Mouse (Mus musculus): ENCODE results near the gene Sptlc2. TPM values are rescaled to one million over a fixed set of nuclear protein-coding genes. Genes with fewer than 3 reads are reported as not detected.

The Sptlc2 gene
- polyA plus RNA-seq, 1 experiment from 2014 or later = 72.0 TPM

DNA sequence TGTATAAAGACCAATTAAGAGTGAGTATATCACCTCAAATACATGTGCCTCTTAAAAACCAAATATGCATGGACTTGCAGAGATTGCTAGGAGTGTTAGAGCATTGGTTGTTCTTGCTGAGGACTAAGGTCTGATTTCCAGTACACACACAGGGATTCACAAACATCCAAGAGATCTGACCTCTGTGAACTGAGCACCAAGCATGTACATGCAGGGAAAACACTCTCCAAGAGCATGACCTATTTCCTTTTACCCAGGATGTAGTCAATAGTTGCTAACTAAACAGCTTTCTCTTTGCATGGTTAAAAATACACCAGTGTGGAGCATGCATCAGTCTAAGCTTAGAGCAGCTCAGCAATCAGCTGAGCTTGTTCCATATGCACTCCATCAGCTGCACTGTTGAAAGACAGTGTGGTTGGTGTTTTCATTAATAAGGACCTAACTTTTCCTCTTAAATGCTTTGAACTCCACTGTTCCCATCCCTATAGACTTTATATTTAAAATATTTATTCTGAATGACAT lies 45.0 kb downstream of the Sptlc2 start:
- peaks cover 51% of the 10 kb centered on the region for H3K36me3 ChIP-seq (replicated peaks; ENCODE audit: control insufficient read depth, insufficient read depth)
- ATAC-seq (ENCODE audit: low FRiP score) (no peak), DNase-seq (ENCODE audit: low spot score) (no peak)
- H3K4me3 ChIP-seq (replicated peaks; ENCODE audit: low read length) = no peak overlapping the region
- H3K27ac ChIP-seq = no peak overlapping the region
- H3K4me2 ChIP-seq (replicated peaks) = no peak overlapping the region
- no peaks in the 10 kb centered on the region for H3K9me3 ChIP-seq (ENCODE audit: control insufficient read depth, low read length)
- H3K4me1 ChIP-seq (replicated peaks; ENCODE audit: control insufficient read depth, insufficient read depth, low read length) = no peaks in the 10 kb centered on the region
- H3K9ac ChIP-seq = no peak overlapping the region
- no peaks in the 10 kb centered on the region for H3K27me3 ChIP-seq (ENCODE audit: control insufficient read depth, insufficient read depth, low read length)

DNA sequence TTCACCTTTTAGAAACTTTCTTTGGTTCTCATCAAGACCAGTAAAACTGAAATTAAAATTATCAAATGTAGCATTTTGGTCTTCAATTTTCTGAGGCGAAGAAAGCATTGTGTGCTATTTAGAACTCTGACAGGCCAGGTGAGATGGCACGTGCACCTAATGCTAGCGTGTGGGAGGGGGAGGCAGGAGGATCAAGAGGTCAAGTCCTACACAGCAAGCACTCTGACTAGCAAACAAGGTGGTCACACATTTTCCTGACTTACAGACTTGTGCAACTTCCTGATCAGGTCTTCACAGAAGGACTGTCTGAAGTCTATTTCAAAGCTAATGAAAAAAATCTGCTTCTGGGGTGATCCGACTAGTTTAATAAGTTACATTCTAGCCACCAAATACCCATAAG lies 50.1 kb downstream of the Sptlc2 start:
- 89% methylated on average over 4 of the region's 4 CpGs for WGBS
- DNase-seq (ENCODE audit: low spot score) (no peak), ATAC-seq (ENCODE audit: low FRiP score) (no peak)
- Histone ChIP-seq H3K27me3 (ENCODE audit: control insufficient read depth, insufficient read depth, low read length) (no peaks in the 10 kb centered on the region), H3K4me2 (replicated peaks) (no peak overlapping the region), H3K4me1 (replicated peaks; ENCODE audit: control insufficient read depth, insufficient read depth, low read length) (no peaks in the 10 kb centered on the region), H3K4me3 (replicated peaks; ENCODE audit: low read length) (no peak overlapping the region), H3K9me3 (ENCODE audit: control insufficient read depth, low read length) (no peaks in the 10 kb centered on the region), H3K36me3 (replicated peaks; ENCODE audit: control insufficient read depth, insufficient read depth) (peaks cover 27% of the 10 kb centered on the region), H3K9ac (no peak overlapping the region), H3K27ac (no peak overlapping the region)

DNA sequence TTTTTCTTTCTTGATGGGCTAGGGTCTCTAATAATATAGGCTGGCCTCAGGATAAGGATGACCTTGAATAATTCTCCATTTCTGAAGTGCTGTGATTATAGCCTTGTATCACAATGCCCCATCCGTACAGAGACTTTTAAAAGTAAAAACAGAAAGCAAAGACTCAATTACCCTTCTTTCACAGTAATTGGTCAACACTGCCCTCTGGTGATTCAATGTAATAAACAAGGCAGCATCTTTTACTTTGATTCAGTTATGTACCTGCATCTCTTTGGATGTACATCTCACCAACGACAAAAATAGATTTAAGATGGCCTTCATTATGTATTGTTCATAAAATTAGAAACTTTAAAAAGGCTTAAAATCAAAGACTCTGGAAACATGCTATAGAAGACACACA lies 53.3 kb downstream of the Sptlc2 start:
- Histone ChIP-seq H3K36me3 (replicated peaks; ENCODE audit: control insufficient read depth, insufficient read depth) (peaks cover 10% of the 10 kb centered on the region; the same call in 1 of the 2 replicates), H3K27ac (no peak overlapping the region), H3K4me1 (replicated peaks; ENCODE audit: control insufficient read depth, insufficient read depth, low read length) (0 out of 2 replicates have a peak, but pooled peaks cover 5% of the 10 kb centered on the region), H3K4me3 (replicated peaks; ENCODE audit: low read length) (no peak overlapping the region), H3K9ac (no peak overlapping the region), H3K9me3 (ENCODE audit: control insufficient read depth, low read length) (no peaks in the 10 kb centered on the region), H3K27me3 (ENCODE audit: control insufficient read depth, insufficient read depth, low read length) (no peaks in the 10 kb centered on the region), H3K4me2 (replicated peaks) (no peak overlapping the region)
- DNase-seq (ENCODE audit: low spot score) (peak; percentile 67), ATAC-seq (ENCODE audit: low FRiP score) (no peak)
- WGBS = 39% methylated on average over 2 of the region's 2 CpGs

DNA sequence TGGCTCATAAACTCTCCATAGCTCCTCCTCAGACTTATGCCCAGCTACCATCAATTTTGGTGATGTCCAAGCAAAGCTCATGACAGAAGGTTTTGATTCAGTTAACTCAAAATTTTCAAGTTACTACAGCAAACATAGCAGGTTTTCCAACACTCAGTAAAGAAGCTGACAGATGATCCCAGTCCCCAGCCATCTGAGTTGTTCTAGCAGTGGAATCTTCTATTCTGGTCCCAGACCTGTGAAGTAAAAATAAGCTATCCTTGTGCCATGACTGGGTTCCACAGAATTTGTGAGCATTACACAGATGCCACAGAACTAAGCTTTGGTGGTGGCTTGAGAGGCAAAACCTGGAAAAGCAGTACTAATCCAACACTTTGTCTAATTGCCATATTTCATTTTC lies 54.4 kb downstream of the Sptlc2 start:
- no peak overlapping the region for H3K4me3 ChIP-seq (replicated peaks; ENCODE audit: low read length)
- H3K4me1 ChIP-seq (replicated peaks; ENCODE audit: control insufficient read depth, insufficient read depth, low read length) = 0 out of 2 replicates have a peak, but pooled peaks cover 5% of the 10 kb centered on the region
- H3K27ac ChIP-seq = no peak overlapping the region
- H3K4me2 ChIP-seq (replicated peaks) = no peak overlapping the region
- H3K9me3 ChIP-seq (ENCODE audit: control insufficient read depth, low read length) = no peaks in the 10 kb centered on the region
- peaks cover 11% of the 10 kb centered on the region; the same call in 1 of the 2 replicates for H3K36me3 ChIP-seq (replicated peaks; ENCODE audit: control insufficient read depth, insufficient read depth)
- no peak overlapping the region for H3K9ac ChIP-seq
- ATAC-seq (ENCODE audit: low FRiP score) = no peak
- DNase-seq (ENCODE audit: low spot score) = no peak
- H3K27me3 ChIP-seq (ENCODE audit: control insufficient read depth, insufficient read depth, low read length) = no peaks in the 10 kb centered on the region

- WGBS = 87% methylated on average over 4 of the region's 4 CpGs
- Histone ChIP-seq H3K4me1 (replicated peaks; ENCODE audit: control insufficient read depth, insufficient read depth, low read length) (0 out of 2 replicates have a peak, but pooled peaks cover 5% of the 10 kb centered on the region), H3K27me3 (ENCODE audit: control insufficient read depth, insufficient read depth, low read length) (no peaks in the 10 kb centered on the region), H3K27ac (no peak overlapping the region), H3K4me2 (replicated peaks) (no peak overlapping the region), H3K4me3 (replicated peaks; ENCODE audit: low read length) (no peak overlapping the region), H3K9me3 (ENCODE audit: control insufficient read depth, low read length) (no peaks in the 10 kb centered on the region), H3K36me3 (replicated peaks; ENCODE audit: control insufficient read depth, insufficient read depth) (peaks cover 14% of the 10 kb centered on the region; the same call in 1 of the 2 replicates), H3K9ac (no peak overlapping the region)
- DNase-seq (ENCODE audit: low spot score) (no peak), ATAC-seq (ENCODE audit: low FRiP score) (no peak)
Measured at GRCm38 (mm10) chr12:87332511-87332910, 55.6 kb downstream of the Sptlc2 start.

DNA sequence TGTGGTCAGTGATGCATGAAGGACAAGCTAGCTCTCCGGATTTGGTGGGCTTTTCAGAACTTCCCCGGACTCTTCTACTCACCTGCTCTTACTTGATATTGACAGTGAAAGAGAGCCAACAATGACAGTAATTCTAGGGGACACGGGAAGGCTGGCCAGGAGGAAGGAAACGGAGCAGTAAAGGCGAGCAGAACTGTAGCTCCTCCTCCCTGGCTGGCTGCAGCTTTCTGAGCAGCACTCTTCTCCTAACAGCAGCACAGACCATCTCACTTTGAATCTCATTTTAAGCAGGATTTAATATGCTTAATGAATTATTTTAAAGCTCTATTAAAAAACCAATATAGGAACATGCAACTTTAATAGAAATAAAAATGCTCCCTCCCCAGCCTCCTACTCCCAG lies 56.2 kb downstream of the Sptlc2 start:
- DNase-seq (ENCODE audit: low spot score) = no peak
- ATAC-seq (ENCODE audit: low FRiP score) = no peak
- H3K4me1 ChIP-seq (replicated peaks; ENCODE audit: control insufficient read depth, insufficient read depth, low read length) = 0 out of 2 replicates have a peak, but pooled peaks cover 5% of the 10 kb centered on the region
- H3K9ac ChIP-seq = no peak overlapping the region
- peaks cover 14% of the 10 kb centered on the region; the same call in 1 of the 2 replicates for H3K36me3 ChIP-seq (replicated peaks; ENCODE audit: control insufficient read depth, insufficient read depth)
- no peak overlapping the region for H3K4me2 ChIP-seq (replicated peaks)
- 45% methylated on average over 5 of the region's 5 CpGs for WGBS
- H3K27me3 ChIP-seq (ENCODE audit: control insufficient read depth, insufficient read depth, low read length) = no peaks in the 10 kb centered on the region
- no peak overlapping the region for H3K4me3 ChIP-seq (replicated peaks; ENCODE audit: low read length)
- no peaks in the 10 kb centered on the region for H3K9me3 ChIP-seq (ENCODE audit: control insufficient read depth, low read length)
- H3K27ac ChIP-seq = no peak overlapping the region

DNA sequence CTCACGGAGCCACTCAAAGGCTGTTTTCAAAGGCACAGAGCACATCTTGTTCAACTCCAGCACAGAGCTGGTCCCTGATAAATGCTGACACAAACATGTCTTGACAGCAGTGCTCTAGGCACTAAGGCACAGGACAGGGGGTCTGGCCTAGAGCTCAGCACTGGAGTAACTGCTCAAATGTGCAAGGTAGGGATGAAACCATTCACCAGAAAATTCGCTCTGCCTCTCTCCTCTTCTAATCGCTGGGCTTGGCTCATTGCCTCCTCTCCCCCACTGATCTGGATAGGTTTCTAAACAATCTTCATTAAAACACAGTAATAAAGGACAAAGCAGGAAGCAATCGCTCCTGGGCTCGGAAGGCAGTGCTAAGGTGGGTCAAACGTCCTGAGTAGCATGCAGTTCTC lies 57.1 kb downstream of the Sptlc2 start:
- 0 out of 2 replicates have a peak, but pooled peaks cover 5% of the 10 kb centered on the region for H3K4me1 ChIP-seq (replicated peaks; ENCODE audit: control insufficient read depth, insufficient read depth, low read length)
- H3K9me3 ChIP-seq (ENCODE audit: control insufficient read depth, low read length) = no peaks in the 10 kb centered on the region
- no peak overlapping the region for H3K4me3 ChIP-seq (replicated peaks; ENCODE audit: low read length)
- H3K9ac ChIP-seq = no peak overlapping the region
- ATAC-seq (ENCODE audit: low FRiP score) (no peak), DNase-seq (ENCODE audit: low spot score) (no peak)
- no peaks in the 10 kb centered on the region for H3K27me3 ChIP-seq (ENCODE audit: control insufficient read depth, insufficient read depth, low read length)
- H3K36me3 ChIP-seq (replicated peaks; ENCODE audit: control insufficient read depth, insufficient read depth) = peaks cover 14% of the 10 kb centered on the region; the same call in 1 of the 2 replicates
- no peak overlapping the region for H3K27ac ChIP-seq
- WGBS = 53% methylated on average over 6 of the region's 6 CpGs
- H3K4me2 ChIP-seq (replicated peaks) = no peak overlapping the region

DNA sequence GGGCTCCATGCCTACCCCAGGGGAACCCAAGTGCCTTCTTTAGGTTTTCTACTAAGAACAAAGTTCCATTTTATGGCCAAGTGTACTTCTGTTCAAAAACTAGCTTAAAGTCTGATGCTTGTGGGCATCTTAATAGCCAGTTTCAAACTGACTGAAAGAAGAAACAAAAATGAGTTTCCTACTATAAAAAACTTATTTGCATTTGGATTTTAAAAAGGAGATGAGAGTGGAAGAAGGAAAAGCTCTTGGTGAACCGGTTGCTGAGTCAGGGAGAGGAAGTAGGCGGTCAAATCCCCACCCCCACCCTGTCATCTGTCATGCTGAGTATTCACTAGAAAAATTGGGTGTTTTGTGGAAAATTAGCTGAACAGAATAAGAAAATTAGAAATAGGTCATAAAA lies 57.9 kb downstream of the Sptlc2 start:
- no peak for ATAC-seq (ENCODE audit: low FRiP score)
- no peak overlapping the region for H3K9ac ChIP-seq
- no peak for DNase-seq (ENCODE audit: low spot score)
- H3K27me3 ChIP-seq (ENCODE audit: control insufficient read depth, insufficient read depth, low read length) = no peaks in the 10 kb centered on the region
- H3K4me2 ChIP-seq (replicated peaks) = no peak overlapping the region
- no peak overlapping the region for H3K27ac ChIP-seq
- H3K36me3 ChIP-seq (replicated peaks; ENCODE audit: control insufficient read depth, insufficient read depth) = peaks cover 14% of the 10 kb centered on the region; the same call in 1 of the 2 replicates
- H3K4me3 ChIP-seq (replicated peaks; ENCODE audit: low read length) = no peak overlapping the region
- no peaks in the 10 kb centered on the region for H3K9me3 ChIP-seq (ENCODE audit: control insufficient read depth, low read length)
- WGBS = 67% methylated on average over 2 of the region's 2 CpGs
- H3K4me1 ChIP-seq (replicated peaks; ENCODE audit: control insufficient read depth, insufficient read depth, low read length) = 0 out of 2 replicates have a peak, but pooled peaks cover 5% of the 10 kb centered on the region

DNA sequence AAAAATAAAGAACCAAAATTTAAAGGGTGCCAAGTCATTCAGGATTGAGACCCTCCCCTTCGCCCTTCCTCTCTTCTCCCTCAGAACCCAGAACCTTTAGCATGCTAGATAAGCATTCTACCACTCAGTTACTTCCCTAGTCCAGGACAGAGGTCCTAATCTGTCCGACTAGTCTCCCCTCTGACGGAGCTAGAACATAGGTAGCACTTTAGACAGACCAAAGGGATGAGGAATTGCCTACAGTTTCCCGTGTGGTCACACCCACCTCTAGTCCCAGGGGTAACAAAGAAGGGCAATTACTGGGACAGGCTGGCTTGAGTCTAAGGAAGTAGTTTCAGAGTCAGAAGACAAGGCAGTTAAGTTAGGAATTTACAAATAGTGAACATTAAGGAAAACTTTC lies 60.1 kb downstream of the Sptlc2 start:
- Histone ChIP-seq H3K4me2 (replicated peaks) (no peak overlapping the region), H3K27me3 (ENCODE audit: control insufficient read depth, insufficient read depth, low read length) (no peaks in the 10 kb centered on the region), H3K4me1 (replicated peaks; ENCODE audit: control insufficient read depth, insufficient read depth, low read length) (0 out of 2 replicates have a peak, but pooled peaks cover 5% of the 10 kb centered on the region), H3K9me3 (ENCODE audit: control insufficient read depth, low read length) (no peaks in the 10 kb centered on the region), H3K4me3 (replicated peaks; ENCODE audit: low read length) (no peak overlapping the region), H3K9ac (no peak overlapping the region), H3K36me3 (replicated peaks; ENCODE audit: control insufficient read depth, insufficient read depth) (peaks cover 10% of the 10 kb centered on the region; the same call in 1 of the 2 replicates), H3K27ac (0 out of 2 replicates have a peak overlapping the region, but pooled peaks have one; percentile 7)
- WGBS = 29% methylated on average over 4 of the region's 4 CpGs
- no peak for DNase-seq (ENCODE audit: low spot score)
- ATAC-seq (ENCODE audit: low FRiP score) = no peak
